Mouse (Mus musculus) frontal cortex, adult (tissue): ENCODE results near the gene Ccin.

Source experiments
- ATAC-seq: cut with Nextera tagmentation; 2 replicates; pipeline ENCODE4 v1.9.2; 2017; ENCODE audit warnings: mild to moderate bottlenecking, moderate library complexity, mixed read lengths; ENCODE audit not compliant: low TSS enrichment

Gene Ccin

GRCm38 (mm10) chr4:44013391-44014070 is 30.2 kb downstream of the Ccin start:
- no peak for ATAC-seq

GRCm38 (mm10) chr4:44016071-44016470 is 32.8 kb downstream of the Ccin start:
- ATAC-seq, result no peak

- ATAC-seq, result no peak
Measured at GRCm38 (mm10) chr4:44016791-44017190, 33.5 kb downstream of the Ccin start.

- ATAC-seq, result no peak
Measured at GRCm38 (mm10) chr4:44022323-44022722, 39.0 kb downstream of the Ccin start.

GRCm38 (mm10) chr4:44022766-44023165 is 39.5 kb downstream of the Ccin start:
- no peak for ATAC-seq

- no peak for ATAC-seq
Measured at GRCm38 (mm10) chr4:44023681-44024080, 40.4 kb downstream of the Ccin start.

- ATAC-seq, result no peak
Measured at GRCm38 (mm10) chr4:44024241-44024640, 41.0 kb downstream of the Ccin start.

- no peak for ATAC-seq
Measured at GRCm38 (mm10) chr4:44025570-44025969, 42.3 kb downstream of the Ccin start.

- ATAC-seq, result peak; percentile 90
Measured at GRCm38 (mm10) chr4:44028303-44029135, 45.2 kb downstream of the Ccin start.

GRCm38 (mm10) chr4:44029661-44030066 is 46.4 kb downstream of the Ccin start:
- ATAC-seq, result no peak

GRCm38 (mm10) chr4:44031521-44031920 is 48.2 kb downstream of the Ccin start:
- ATAC-seq, result no peak
